Mouse (Mus musculus) cerebellum, adult 2 months (tissue): ENCODE measurements around the gene Arl15.

ENCODE experiments used
- CTCF ChIP-seq: fragments of 200-500 bp; IDR thresholded peaks from 2 replicates; pipeline ENCODE4 v1.5.1; 2011; ENCODE audit warnings: low read depth, mild to moderate bottlenecking, control low read depth, low read length, moderate library complexity, borderline replicate concordance; ENCODE audit not compliant: insufficient read depth
- POLR2A ChIP-seq: fragments of 200-500 bp; IDR thresholded peaks from 2 replicates; pipeline ENCODE4 v1.6.1; 2011; ENCODE audit warnings: low read length, control low read depth, borderline replicate concordance; ENCODE audit not compliant: insufficient read depth

DNA sequence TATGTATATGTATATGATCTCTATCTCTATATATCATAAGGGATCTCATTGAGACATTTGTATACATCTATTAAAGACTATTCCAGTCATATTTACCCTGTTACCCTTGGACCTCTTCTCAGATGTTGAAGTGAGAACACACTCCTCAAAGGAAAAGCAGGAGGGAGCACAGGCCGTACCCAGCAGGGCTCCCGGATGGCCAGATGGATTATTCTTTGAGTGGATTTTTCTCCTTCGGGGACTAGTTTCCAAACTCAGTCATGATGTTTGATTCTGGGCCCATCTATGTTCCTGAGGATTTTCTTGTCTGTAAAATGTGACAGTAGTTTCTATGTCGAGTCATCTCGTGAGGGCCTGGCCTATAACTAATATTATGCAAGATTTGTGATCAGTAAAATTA is 142.9 kb downstream of the Arl15 start:
- TF ChIP-seq CTCF (no peak), POLR2A (no peak)
